Mouse (Mus musculus): ENCODE measurements around the gene Eml1. TPM values are rescaled to one million over a fixed set of nuclear protein-coding genes. Genes with fewer than 3 reads are reported as not detected.

The Eml1 gene
- polyA plus RNA-seq, 1 experiment from 2014 or later = 77.5 TPM

GRCm38 (mm10) chr12:108352371-108353136 lies 18.2 kb upstream of the Eml1 start:
- Histone ChIP-seq H3K4me2 (peak overlapping the region; percentile 48), H3K36me3 (no peaks in the 10 kb centered on the region), H3K9me3 (replicated peaks) (no peaks in the 10 kb centered on the region; the same call in 1 of the 2 replicates), H3K4me1 (peaks cover 10% of the 10 kb centered on the region), H3K9ac (no peak overlapping the region), H3K27me3 (peaks cover 54% of the 10 kb centered on the region), H3K4me3 (replicated peaks) (peak overlapping the region; percentile 15; the same call in 1 of the 2 replicates), H3K27ac (no peak overlapping the region)
- 7% methylated on average over 35 of the region's 35 CpGs for WGBS
- ATAC-seq (replicated peaks; ENCODE audit: low FRiP score) = no peak

- peaks cover 48% of the 10 kb centered on the region for H3K27me3 ChIP-seq
- no peak overlapping the region for H3K4me3 ChIP-seq (replicated peaks)
- no peaks in the 10 kb centered on the region for H3K36me3 ChIP-seq
- H3K4me1 ChIP-seq = peaks cover 10% of the 10 kb centered on the region
- ATAC-seq (replicated peaks; ENCODE audit: low FRiP score) = peak; percentile 26; the same call in 1 of the 2 replicates
- H3K27ac ChIP-seq = no peak overlapping the region
- 72% methylated on average over 2 of the region's 2 CpGs for WGBS
- no peak overlapping the region for H3K9ac ChIP-seq
- no peaks in the 10 kb centered on the region; the same call in 1 of the 2 replicates for H3K9me3 ChIP-seq (replicated peaks)
- H3K4me2 ChIP-seq = no peak overlapping the region
Measured at GRCm38 (mm10) chr12:108354284-108354683, 16.5 kb upstream of the Eml1 start.

- H3K4me2 ChIP-seq = no peak overlapping the region
- no peak for ATAC-seq (replicated peaks; ENCODE audit: low FRiP score)
- WGBS = 83% methylated on average over 1 of the region's 1 CpGs
Measured at GRCm38 (mm10) chr12:108355271-108355670, 15.5 kb upstream of the Eml1 start.

GRCm38 (mm10) chr12:108355986-108356385 lies 14.8 kb upstream of the Eml1 start:
- Histone ChIP-seq H3K27me3 (peaks cover 35% of the 10 kb centered on the region), H3K27ac (no peak overlapping the region), H3K9ac (no peak overlapping the region), H3K4me3 (replicated peaks) (no peak overlapping the region), H3K4me1 (peaks cover 10% of the 10 kb centered on the region), H3K4me2 (no peak overlapping the region), H3K9me3 (replicated peaks) (no peaks in the 10 kb centered on the region; the same call in 1 of the 2 replicates), H3K36me3 (no peaks in the 10 kb centered on the region)
- no peak for ATAC-seq (replicated peaks; ENCODE audit: low FRiP score)

More at GRCm38 (mm10) chr12:108355271-108355670, 15.5 kb upstream of the Eml1 start:
- Histone ChIP-seq H3K9ac (no peak overlapping the region), H3K27me3 (peaks cover 41% of the 10 kb centered on the region), H3K27ac (no peak overlapping the region), H3K9me3 (replicated peaks) (no peaks in the 10 kb centered on the region; the same call in 1 of the 2 replicates), H3K36me3 (no peaks in the 10 kb centered on the region), H3K4me1 (peaks cover 10% of the 10 kb centered on the region), H3K4me3 (replicated peaks) (no peak overlapping the region)

GRCm38 (mm10) chr12:108363796-108364195 lies 7.0 kb upstream of the Eml1 start:
- Histone ChIP-seq H3K4me1 (peaks cover 37% of the 10 kb centered on the region), H3K27ac (no peak overlapping the region)
- ATAC-seq (replicated peaks; ENCODE audit: low FRiP score) = peak; percentile 66

GRCm38 (mm10) chr12:108365340-108365739 lies 5.4 kb upstream of the Eml1 start:
- Histone ChIP-seq H3K27me3 (no peaks in the 10 kb centered on the region), H3K4me3 (replicated peaks) (no peak overlapping the region), H3K4me1 (peaks cover 49% of the 10 kb centered on the region), H3K9ac (no peak overlapping the region), H3K27ac (no peak overlapping the region), H3K4me2 (no peak overlapping the region), H3K36me3 (no peaks in the 10 kb centered on the region), H3K9me3 (replicated peaks) (no peaks in the 10 kb centered on the region)
- WGBS = 25% methylated on average over 3 of the region's 3 CpGs
- no peak; the same call in 1 of the 2 replicates for ATAC-seq (replicated peaks; ENCODE audit: low FRiP score)

More at GRCm38 (mm10) chr12:108363796-108364195, 7.0 kb upstream of the Eml1 start:
- no peaks in the 10 kb centered on the region for H3K36me3 ChIP-seq
- no peaks in the 10 kb centered on the region for H3K9me3 ChIP-seq (replicated peaks)
- no peak overlapping the region; the same call in 1 of the 2 replicates for H3K9ac ChIP-seq
- H3K4me2 ChIP-seq = no peak overlapping the region
- 2% methylated on average over 5 of the region's 5 CpGs for WGBS
- H3K27me3 ChIP-seq = no peaks in the 10 kb centered on the region
- no peak overlapping the region for H3K4me3 ChIP-seq (replicated peaks)

- H3K9me3 ChIP-seq (replicated peaks) = no peaks in the 10 kb centered on the region
- no peak overlapping the region for H3K4me3 ChIP-seq (replicated peaks)
- H3K27ac ChIP-seq = no peak overlapping the region
- ATAC-seq (replicated peaks; ENCODE audit: low FRiP score) = no peak
- 56% methylated on average over 7 of the region's 7 CpGs for WGBS
- no peaks in the 10 kb centered on the region for H3K36me3 ChIP-seq
- H3K4me2 ChIP-seq = no peak overlapping the region
- H3K27me3 ChIP-seq = no peaks in the 10 kb centered on the region
- H3K4me1 ChIP-seq = peaks cover 54% of the 10 kb centered on the region
- H3K9ac ChIP-seq = no peak overlapping the region
Measured at GRCm38 (mm10) chr12:108365868-108366267, 4.9 kb upstream of the Eml1 start.

- ATAC-seq (replicated peaks; ENCODE audit: low FRiP score) = no peak
- 60% methylated on average over 2 of the region's 2 CpGs for WGBS
- no peak overlapping the region for H3K4me3 ChIP-seq (replicated peaks)
- H3K9ac ChIP-seq = no peak overlapping the region
- no peak overlapping the region for H3K27ac ChIP-seq
- peaks cover 66% of the 10 kb centered on the region for H3K4me1 ChIP-seq
- H3K4me2 ChIP-seq = no peak overlapping the region
- no peaks in the 10 kb centered on the region for H3K9me3 ChIP-seq (replicated peaks)
- no peaks in the 10 kb centered on the region for H3K27me3 ChIP-seq
- H3K36me3 ChIP-seq = no peaks in the 10 kb centered on the region
Measured at GRCm38 (mm10) chr12:108367909-108368308, 2.8 kb upstream of the Eml1 start.

- H3K4me3 ChIP-seq (replicated peaks) = no peak overlapping the region
- H3K9ac ChIP-seq = no peak overlapping the region
- H3K27me3 ChIP-seq = no peaks in the 10 kb centered on the region
- H3K27ac ChIP-seq = peak overlapping the region; percentile 43; the same call in 1 of the 2 replicates
- no peaks in the 10 kb centered on the region for H3K36me3 ChIP-seq
- peaks cover 69% of the 10 kb centered on the region for H3K4me1 ChIP-seq
- H3K4me2 ChIP-seq = no peak overlapping the region
- H3K9me3 ChIP-seq (replicated peaks) = no peaks in the 10 kb centered on the region
- 51% methylated on average over 5 of the region's 5 CpGs for WGBS
- no peak for ATAC-seq (replicated peaks; ENCODE audit: low FRiP score)
Measured at GRCm38 (mm10) chr12:108368921-108369320, 1.8 kb upstream of the Eml1 start.

GRCm38 (mm10) chr12:108371429-108371765 lies 640 bp downstream of the Eml1 start:
- Histone ChIP-seq H3K9ac (peak overlapping the region; percentile 7; the same call in 1 of the 2 replicates), H3K4me2 (peak overlapping the region; percentile 41), H3K4me1 (peaks cover 62% of the 10 kb centered on the region), H3K27me3 (no peaks in the 10 kb centered on the region), H3K9me3 (replicated peaks) (no peaks in the 10 kb centered on the region), H3K4me3 (replicated peaks) (no peak overlapping the region), H3K36me3 (no peaks in the 10 kb centered on the region), H3K27ac (peak overlapping the region; percentile 61)
- WGBS = 43% methylated on average over 6 of the region's 6 CpGs
- ATAC-seq (replicated peaks; ENCODE audit: low FRiP score) = 0 out of 2 replicates have a peak, but pooled peaks have one; percentile 2

- Histone ChIP-seq H3K9me3 (replicated peaks) (no peaks in the 10 kb centered on the region), H3K4me1 (peaks cover 62% of the 10 kb centered on the region), H3K9ac (no peak overlapping the region), H3K27ac (no peak overlapping the region), H3K4me2 (no peak overlapping the region), H3K36me3 (no peaks in the 10 kb centered on the region), H3K27me3 (no peaks in the 10 kb centered on the region), H3K4me3 (replicated peaks) (no peak overlapping the region)
- WGBS = 87% methylated on average over 17 of the region's 17 CpGs
- no peak for ATAC-seq (replicated peaks; ENCODE audit: low FRiP score)
Measured at GRCm38 (mm10) chr12:108372241-108372640, 1.5 kb downstream of the Eml1 start.

GRCm38 (mm10) chr12:108373611-108374010 lies 2.9 kb downstream of the Eml1 start:
- Histone ChIP-seq H3K4me1 (peaks cover 55% of the 10 kb centered on the region), H3K36me3 (no peaks in the 10 kb centered on the region), H3K4me3 (replicated peaks) (no peak overlapping the region), H3K4me2 (0 out of 2 replicates have a peak overlapping the region, but pooled peaks have one; percentile 0), H3K9me3 (replicated peaks) (no peaks in the 10 kb centered on the region), H3K27me3 (no peaks in the 10 kb centered on the region), H3K9ac (no peak overlapping the region), H3K27ac (peak overlapping the region; percentile 59)
- ATAC-seq (replicated peaks; ENCODE audit: low FRiP score) = no peak
- 20% methylated on average over 9 of the region's 9 CpGs for WGBS

Measured in kidney, embryonic 15.5 days (tissue).